Mouse (Mus musculus) stomach, postnatal 0 days (tissue): ENCODE data around the gene Bicc1.

Experiments used
- CTCF ChIP-seq: IDR thresholded peaks from 2 replicates; pipeline ENCODE4 v1.5.1; 2016; ENCODE audit warnings: antibody characterized with exemption, low read depth, mild to moderate bottlenecking, moderate library complexity
- EP300 ChIP-seq: optimal IDR thresholded peaks from 2 replicates; pipeline ENCODE3; 2016; ENCODE audit warnings: antibody characterized with exemption

- no peak for TF ChIP-seq CTCF
- no peak for TF ChIP-seq EP300
Observed at GRCm38 (mm10) chr10:71114260-71114920, 45.1 kb downstream of the Bicc1 start.
